Mouse (Mus musculus) megakaryocyte, embryonic 14.5 days (primary cell): ENCODE results near the gene Rsu1.

ENCODE experiments used
- FLI1 ChIP-seq: IDR thresholded peaks from 2 replicates; pipeline ENCODE4 v1.6.1; 2012; ENCODE audit warnings: low read length, inconsistent platforms, mixed read lengths
- GATA1 ChIP-seq: IDR thresholded peaks from 3 replicates; pipeline ENCODE4 v1.6.1; 2012; ENCODE audit warnings: mixed read lengths, low read length, inconsistent platforms, borderline replicate concordance

- TF ChIP-seq FLI1 (no peak), GATA1 (no peak)
Observed at GRCm38 (mm10) chr2:13084223-13084622, 187.0 kb downstream of the Rsu1 start.
